Mouse (Mus musculus): ENCODE measurements around the gene Sgms1.
"Not testable (repeated sequence)": the region's sequence is repeated elsewhere in the genome, so short reads cannot be mapped to it uniquely, and the experiment has no call there.

Gene Sgms1

GRCm38 (mm10) chr19:32326156-32326555, 63.4 kb downstream of the Sgms1 start:
- DNase-seq (ENCODE audit: low spot score in 2 of 2), result no peak

- peak; percentile 68 to 71 for DNase-seq (ENCODE audit: low spot score in 2 of 2)
Measured at GRCm38 (mm10) chr19:32325100-32325768, 64.3 kb downstream of the Sgms1 start.

- no peak for DNase-seq (ENCODE audit: low spot score in 2 of 2)
Measured at GRCm38 (mm10) chr19:32324550-32324949, 65.0 kb downstream of the Sgms1 start.

- DNase-seq (ENCODE audit: low spot score in 2 of 2), result no peak
Measured at GRCm38 (mm10) chr19:32323070-32323469, 66.4 kb downstream of the Sgms1 start.

- DNase-seq (ENCODE audit: low spot score in 2 of 2), result no peak
Measured at GRCm38 (mm10) chr19:32322429-32323035, 67.0 kb downstream of the Sgms1 start.

- peak; percentile 82 to 87 for DNase-seq (ENCODE audit: low spot score in 2 of 2)
Measured at GRCm38 (mm10) chr19:32320366-32320666, 69.2 kb downstream of the Sgms1 start.

GRCm38 (mm10) chr19:32319531-32320365, 69.8 kb downstream of the Sgms1 start:
- no peak for DNase-seq (ENCODE audit: low spot score in 2 of 2)

GRCm38 (mm10) chr19:32319057-32319456, 70.5 kb downstream of the Sgms1 start:
- no peak for DNase-seq (ENCODE audit: low spot score in 2 of 2)

GRCm38 (mm10) chr19:32317347-32317746, 72.2 kb downstream of the Sgms1 start:
- DNase-seq (ENCODE audit: low spot score in 2 of 2), result not testable (repeated sequence)

GRCm38 (mm10) chr19:32313304-32313703, 76.2 kb downstream of the Sgms1 start:
- DNase-seq (ENCODE audit: low spot score in 2 of 2), result no peak

- DNase-seq (ENCODE audit: low spot score in 2 of 2), result no peak
Measured at GRCm38 (mm10) chr19:32311762-32312161, 77.8 kb downstream of the Sgms1 start.

- no peak for DNase-seq (ENCODE audit: low spot score in 2 of 2)
Measured at GRCm38 (mm10) chr19:32311063-32311462, 78.5 kb downstream of the Sgms1 start.

GRCm38 (mm10) chr19:32310483-32310882, 79.0 kb downstream of the Sgms1 start:
- DNase-seq (ENCODE audit: low spot score in 2 of 2), result no peak

- DNase-seq (ENCODE audit: low spot score in 2 of 2), result no peak
Measured at GRCm38 (mm10) chr19:32309346-32309745, 80.2 kb downstream of the Sgms1 start.

GRCm38 (mm10) chr19:32308311-32308710, 81.2 kb downstream of the Sgms1 start:
- DNase-seq (ENCODE audit: low spot score in 2 of 2), result no peak

- no peak for DNase-seq (ENCODE audit: low spot score in 2 of 2)
Measured at GRCm38 (mm10) chr19:32304898-32305297, 84.6 kb downstream of the Sgms1 start.

- DNase-seq (ENCODE audit: low spot score in 2 of 2), result peak; percentile 45 to 52
Measured at GRCm38 (mm10) chr19:32304008-32304873, 85.3 kb downstream of the Sgms1 start.

GRCm38 (mm10) chr19:32302835-32303381, 86.6 kb downstream of the Sgms1 start:
- DNase-seq (ENCODE audit: low spot score in 2 of 2), result no peak

- DNase-seq (ENCODE audit: low spot score in 2 of 2), result no peak
Measured at GRCm38 (mm10) chr19:32301568-32301967, 87.9 kb downstream of the Sgms1 start.

GRCm38 (mm10) chr19:32298221-32298620, 91.3 kb downstream of the Sgms1 start:
- no peak for DNase-seq (ENCODE audit: low spot score in 2 of 2)

GRCm38 (mm10) chr19:32296863-32297262, 92.7 kb downstream of the Sgms1 start:
- DNase-seq (ENCODE audit: low spot score in 2 of 2), result no peak

- no peak for DNase-seq (ENCODE audit: low spot score in 2 of 2)
Measured at GRCm38 (mm10) chr19:32295581-32295980, 93.9 kb downstream of the Sgms1 start.

Data from spleen, postnatal 36 days (tissue).